Mouse (Mus musculus) yolk sac, embryonic 10.5 days (tissue): Measurements from ENCODE around the gene Vasp.

Experiments
- DNase-seq: peaks from one replicate; pipeline ENCODE4 v3.0.0-alpha.2; 2017; ENCODE audit warnings: low spot score

The Vasp gene

GRCm38 (mm10) chr7:19210010-19210409 lies 61.6 kb downstream of the Vasp start:
- DNase-seq = no peak

- DNase-seq = no peak
These were observed 62.1 kb downstream of the Vasp start for GRCm38 (mm10) chr7:19209494-19209893.

- no peak for DNase-seq
These were observed 62.6 kb downstream of the Vasp start for GRCm38 (mm10) chr7:19208944-19209472.

- DNase-seq = no peak
These were observed 63.3 kb downstream of the Vasp start for GRCm38 (mm10) chr7:19208201-19208910.
